Mouse (Mus musculus) MEL (cell line): ENCODE results near the gene Taf7l. TPM values are rescaled to one million over a fixed set of nuclear protein-coding genes. Genes with fewer than 3 reads are reported as not detected.

ENCODE experiments used
- DNase-seq: peaks from one replicate; pipeline ENCODE4 v3.0.0; 2011; ENCODE audit warnings: low read depth, low spot score
- H3K27ac ChIP-seq: 2 replicates; pipeline ENCODE4 v1.5.1; 2012; ENCODE audit warnings: low read depth, mild to moderate bottlenecking, control low read depth, low read length, moderate library complexity; ENCODE audit not compliant: control insufficient read depth
- H3K27me3 ChIP-seq, 2 experiments: fragments of 150-350 bp in 1 of 2; sonication (generic) in 1 of 2; 2 replicates each; pipeline ENCODE4 v1.6.1; 2012; ENCODE audit warnings: low read length in 2 of 2, mild to moderate bottlenecking in 2 of 2, improper control_type of control experiment in 1 of 2, moderate library complexity in 1 of 2; ENCODE audit not compliant: insufficient read depth in 2 of 2, control insufficient read depth in 1 of 2
- H3K36me3 ChIP-seq, 2 experiments: 2 replicates each; pipeline ENCODE4 v1.6.1; 2012 to 2014; ENCODE audit warnings: low read length in 2 of 2, improper control_type of control experiment in 1 of 2, inconsistent platforms in 1 of 2, mild to moderate bottlenecking in 1 of 2; ENCODE audit not compliant: insufficient read depth in 2 of 2, control insufficient read depth in 1 of 2
- H3K4me1 ChIP-seq, 2 experiments: fragments of 150-350 bp in 1 of 2; sonication (generic) in 1 of 2; 2 replicates each; pipeline ENCODE4 v1.6.1; 2012; ENCODE audit warnings: low read length in 2 of 2, improper control_type of control experiment in 1 of 2, mild to moderate bottlenecking in 1 of 2; ENCODE audit not compliant: insufficient read depth in 2 of 2, control insufficient read depth in 1 of 2
- H3K4me3 ChIP-seq, 2 experiments: fragments of 150-350 bp in 1 of 2; sonication (generic) in 1 of 2; 2 replicates each; pipeline ENCODE4 v1.5.1; 2012; ENCODE audit warnings: low read depth in 2 of 2, low read length in 2 of 2, mild to moderate bottlenecking in 2 of 2, moderate library complexity in 2 of 2, control low read depth in 1 of 2, improper control_type of control experiment in 1 of 2; ENCODE audit not compliant: control insufficient read depth in 1 of 2, insufficient read depth in 1 of 2
- H3K79me2 ChIP-seq: 2 replicates; pipeline ENCODE4 v1.6.1; 2012; ENCODE audit warnings: mild to moderate bottlenecking, low read length, moderate library complexity; ENCODE audit not compliant: control insufficient read depth, poor library complexity, insufficient read depth
- H3K9ac ChIP-seq: 2 replicates; pipeline ENCODE4 v1.6.1; 2012; ENCODE audit warnings: low read depth, mild to moderate bottlenecking, control low read depth, low read length, moderate library complexity; ENCODE audit not compliant: control insufficient read depth, poor library complexity, severe bottlenecking
- H3K9me3 ChIP-seq: fragments of 150-350 bp; sonication (generic); replicated peaks from 2 replicates; pipeline ENCODE4 v1.6.1; 2012; ENCODE audit warnings: mild to moderate bottlenecking, low read length, improper control_type of control experiment, moderate library complexity; ENCODE audit not compliant: insufficient read depth
- BHLHE40 ChIP-seq: IDR thresholded peaks from 2 replicates; pipeline ENCODE4 v1.6.1; 2012; ENCODE audit warnings: low read depth, mild to moderate bottlenecking, inconsistent platforms, low read length, improper control_type of control experiment, borderline replicate concordance
- CHD2 ChIP-seq: IDR thresholded peaks from 2 replicates; pipeline ENCODE4 v1.6.1; 2011; ENCODE audit warnings: low read length, improper control_type of control experiment
- E2F4 ChIP-seq: IDR thresholded peaks from 2 replicates; pipeline ENCODE4 v1.6.1; 2011; ENCODE audit warnings: low read depth, low read length, improper control_type of control experiment, borderline replicate concordance
- ELF1 ChIP-seq: IDR thresholded peaks from 2 replicates; pipeline ENCODE4 v1.6.1; 2014; ENCODE audit warnings: low read depth, mild to moderate bottlenecking, inconsistent platforms, low read length, improper control_type of control experiment, moderate library complexity
- GABPA ChIP-seq: IDR thresholded peaks from 2 replicates; pipeline ENCODE4 v1.6.1; 2012; ENCODE audit warnings: low read depth, mild to moderate bottlenecking, inconsistent platforms, low read length, improper control_type of control experiment, moderate library complexity
- GATA1 ChIP-seq: IDR thresholded peaks from 2 replicates; pipeline ENCODE4 v1.6.1; 2011; ENCODE audit warnings: low read depth, low read length, improper control_type of control experiment
- JUND ChIP-seq: IDR thresholded peaks from 2 replicates; pipeline ENCODE4 v1.6.1; 2011; ENCODE audit warnings: low read depth, mild to moderate bottlenecking, improper control_type of control experiment, low read length
- MAFK ChIP-seq: IDR thresholded peaks from 2 replicates; pipeline ENCODE4 v1.6.1; 2011; ENCODE audit warnings: low read depth, mild to moderate bottlenecking, low read length, improper control_type of control experiment, borderline replicate concordance
- MAX ChIP-seq: IDR thresholded peaks from 2 replicates; pipeline ENCODE4 v1.6.1; 2011; ENCODE audit warnings: low read length, improper control_type of control experiment
- MEF2A ChIP-seq: IDR thresholded peaks from 2 replicates; pipeline ENCODE4 v1.6.1; 2014; ENCODE audit warnings: low read depth, mild to moderate bottlenecking, inconsistent platforms, low read length, improper control_type of control experiment; ENCODE audit not compliant: poor library complexity, insufficient replicate concordance, severe bottlenecking; ENCODE audit errors: extremely low read depth
- MXI1 ChIP-seq: IDR thresholded peaks from 2 replicates; pipeline ENCODE4 v1.6.1; 2011; ENCODE audit warnings: mild to moderate bottlenecking, low read depth, low read length, improper control_type of control experiment
- MYB ChIP-seq: IDR thresholded peaks from 2 replicates; pipeline ENCODE4 v1.6.1; 2011; ENCODE audit warnings: mild to moderate bottlenecking, low read depth, low read length, improper control_type of control experiment
- MYC ChIP-seq: IDR thresholded peaks from 2 replicates; pipeline ENCODE4 v1.6.1; 2011; ENCODE audit warnings: low read depth, mild to moderate bottlenecking, low read length, improper control_type of control experiment, moderate library complexity
- NELFE ChIP-seq: IDR thresholded peaks from 2 replicates; pipeline ENCODE4 v1.6.1; 2011; ENCODE audit warnings: low read depth, low read length, improper control_type of control experiment
- NRF1 ChIP-seq: IDR thresholded peaks from 2 replicates; pipeline ENCODE4 v1.6.1; 2014; ENCODE audit warnings: low read depth, mild to moderate bottlenecking, inconsistent platforms, low read length, improper control_type of control experiment, moderate library complexity; ENCODE audit not compliant: poor library complexity, insufficient read depth, severe bottlenecking
- POLR2A ChIP-seq, 2 experiments: IDR thresholded peaks; 2 replicates each; pipeline ENCODE4 v1.6.1; 2011 to 2012; ENCODE audit warnings: low read length in 2 of 2, mild to moderate bottlenecking in 2 of 2, control low read depth in 1 of 2, improper control_type of control experiment in 1 of 2, low read depth in 1 of 2, moderate library complexity in 1 of 2; ENCODE audit not compliant: control insufficient read depth in 1 of 2, insufficient read depth in 1 of 2, poor library complexity in 1 of 2
- POLR2AphosphoS5 ChIP-seq: IDR thresholded peaks from 2 replicates; pipeline ENCODE4 v1.6.1; 2012; ENCODE audit warnings: low read depth, borderline replicate concordance, mild to moderate bottlenecking, inconsistent platforms, low read length, moderate library complexity, mixed read lengths
- RAD21 ChIP-seq: IDR thresholded peaks from 2 replicates; pipeline ENCODE4 v1.6.1; 2011; ENCODE audit warnings: mild to moderate bottlenecking, low read depth, low read length, improper control_type of control experiment
- SIN3A ChIP-seq: IDR thresholded peaks from 2 replicates; pipeline ENCODE4 v1.6.1; 2012; ENCODE audit warnings: low read length, improper control_type of control experiment, inconsistent platforms
- SMC3 ChIP-seq: IDR thresholded peaks from 2 replicates; pipeline ENCODE4 v1.6.1; 2011; ENCODE audit warnings: low read depth, low read length, improper control_type of control experiment
- TAL1 ChIP-seq: IDR thresholded peaks from 2 replicates; pipeline ENCODE4 v1.6.1; 2012; ENCODE audit warnings: mild to moderate bottlenecking, inconsistent platforms, low read length, moderate library complexity, mixed read lengths
- TCF12 ChIP-seq: IDR thresholded peaks from 2 replicates; pipeline ENCODE4 v1.6.1; 2014; ENCODE audit warnings: low read depth, mild to moderate bottlenecking, inconsistent platforms, low read length, improper control_type of control experiment, moderate library complexity
- USF1 ChIP-seq: IDR thresholded peaks from 2 replicates; pipeline ENCODE4 v1.6.1; 2014; ENCODE audit warnings: low read depth, mild to moderate bottlenecking, inconsistent platforms, low read length, improper control_type of control experiment, moderate library complexity
- USF2 ChIP-seq, 2 experiments: IDR thresholded peaks; 2 replicates each; pipeline ENCODE4 v1.6.1; 2011 to 2012; ENCODE audit warnings: improper control_type of control experiment in 2 of 2, low read length in 2 of 2, borderline replicate concordance in 1 of 2, inconsistent platforms in 1 of 2, low read depth in 1 of 2, mild to moderate bottlenecking in 1 of 2; ENCODE audit not compliant: insufficient read depth in 1 of 2
- ZC3H11A ChIP-seq: IDR thresholded peaks from 2 replicates; pipeline ENCODE4 v1.6.1; 2012; ENCODE audit warnings: low read depth, mild to moderate bottlenecking, inconsistent platforms, low read length, improper control_type of control experiment
- ZKSCAN1 ChIP-seq: IDR thresholded peaks from 2 replicates; pipeline ENCODE4 v1.6.1; 2012; ENCODE audit warnings: low read depth, mild to moderate bottlenecking, inconsistent platforms, low read length, improper control_type of control experiment, moderate library complexity
- ZNF384 ChIP-seq: IDR thresholded peaks from 2 replicates; pipeline ENCODE4 v1.6.1; 2012; ENCODE audit warnings: low read depth, mild to moderate bottlenecking, inconsistent platforms, low read length, improper control_type of control experiment
- polyA plus RNA-seq, 2 experiments: library from polyadenylated mRNA; stranded (reverse) in 1 of 2; unstranded in 1 of 2; fragments of >175 nt in 1 of 2; fragments of >200 nt in 1 of 2; gene quantifications; 2 replicates each; pipeline versions ENCODE4 v1.2.1 to v1.2.4; 2012; ENCODE audit warnings: low replicate concordance in 2 of 2, low read depth in 1 of 2; ENCODE audit not compliant: insufficient read length in 2 of 2, insufficient read depth in 1 of 2, missing spikeins in 1 of 2
- total RNA-seq: library from RNA; depleted of rRNA; stranded (reverse); fragments of 300-350 nt; gene quantifications from 2 replicates; pipeline ENCODE4 v1.2.3, GENCODE M21; 2012

Taf7l gene
- total and polyA plus RNA-seq, 3 experiments, result not detected

GRCm38 (mm10) chrX:134425798-134426197 lies 50.5 kb downstream of the Taf7l start:
- no peaks in the 10 kb centered on the region for H3K27me3 ChIP-seq
- TF ChIP-seq JUND (no peak), NRF1 (no peak), USF2 (IDR thresholded peaks at IDR 0.05; ENCODE audit: borderline replicate concordance in 1 of 2, insufficient read depth in 1 of 2, low read depth in 1 of 2, low read length in 2 of 2) (no peak), SMC3 (no peak), RAD21 (no peak)

GRCm38 (mm10) chrX:134424263-134424662 lies 52.0 kb downstream of the Taf7l start:
- TF ChIP-seq NELFE (no peak), MYC (no peak), GATA1 (no peak), ZNF384 (no peak), BHLHE40 (no peak), MEF2A (no peak), TAL1 (no peak), E2F4 (no peak)
- Histone ChIP-seq H3K9ac (no peak overlapping the region), H3K79me2 (no peaks in the 10 kb centered on the region), H3K36me3 (no peaks in the 10 kb centered on the region), H3K27me3 (no peaks in the 10 kb centered on the region), H3K27ac (no peak overlapping the region), H3K4me3 (no peak overlapping the region), H3K4me1 (peaks cover 0 to 7% of the 10 kb centered on the region in 2 experiments; a peak in 2 of 4 replicates), H3K9me3 (no peaks in the 10 kb centered on the region)
- DNase-seq, result peak; percentile 28

More at GRCm38 (mm10) chrX:134425798-134426197, 50.5 kb downstream of the Taf7l start:
- H3K27ac ChIP-seq, result no peak overlapping the region
- no peak for DNase-seq
- no peaks in the 10 kb centered on the region for H3K36me3 ChIP-seq
- H3K4me1 ChIP-seq, result peaks cover 0 to 7% of the 10 kb centered on the region in 2 experiments; a peak in 2 of 4 replicates
- no peaks in the 10 kb centered on the region for H3K79me2 ChIP-seq
- no peak overlapping the region for H3K9ac ChIP-seq
- H3K9me3 ChIP-seq, result no peaks in the 10 kb centered on the region
- no peak overlapping the region for H3K4me3 ChIP-seq

GRCm38 (mm10) chrX:134420097-134420496 lies 56.2 kb downstream of the Taf7l start:
- DNase-seq, result no peak
- Histone ChIP-seq H3K9ac (no peak overlapping the region), H3K9me3 (no peaks in the 10 kb centered on the region), H3K79me2 (no peaks in the 10 kb centered on the region), H3K4me3 (no peak overlapping the region), H3K4me1 (peaks cover 0 to 7% of the 10 kb centered on the region in 2 experiments; a peak in 2 of 4 replicates), H3K36me3 (no peaks in the 10 kb centered on the region), H3K27me3 (no peaks in the 10 kb centered on the region), H3K27ac (no peak overlapping the region)
- TF ChIP-seq ZNF384 (no peak), TCF12 (no peak), POLR2A (IDR thresholded peaks at IDR 0.05; ENCODE audit: control insufficient read depth in 1 of 2, insufficient read depth in 1 of 2, low read depth in 1 of 2, low read length in 2 of 2, poor library complexity in 1 of 2) (no peak), POLR2AphosphoS5 (no peak), MXI1 (no peak), CHD2 (no peak), NRF1 (no peak), MAX (no peak), SIN3A (no peak), ZKSCAN1 (no peak), NELFE (no peak), MYB (no peak), MAFK (no peak), ELF1 (no peak), GABPA (no peak), ZC3H11A (no peak), USF1 (no peak)
